Mouse (Mus musculus): ENCODE results near the gene Rdh16. TPM values are rescaled to one million over a fixed set of nuclear protein-coding genes. Genes with fewer than 3 reads are reported as not detected.

Rdh16 gene
- not detected for polyA plus RNA-seq (2017; shearing (Covaris generic))

DNA sequence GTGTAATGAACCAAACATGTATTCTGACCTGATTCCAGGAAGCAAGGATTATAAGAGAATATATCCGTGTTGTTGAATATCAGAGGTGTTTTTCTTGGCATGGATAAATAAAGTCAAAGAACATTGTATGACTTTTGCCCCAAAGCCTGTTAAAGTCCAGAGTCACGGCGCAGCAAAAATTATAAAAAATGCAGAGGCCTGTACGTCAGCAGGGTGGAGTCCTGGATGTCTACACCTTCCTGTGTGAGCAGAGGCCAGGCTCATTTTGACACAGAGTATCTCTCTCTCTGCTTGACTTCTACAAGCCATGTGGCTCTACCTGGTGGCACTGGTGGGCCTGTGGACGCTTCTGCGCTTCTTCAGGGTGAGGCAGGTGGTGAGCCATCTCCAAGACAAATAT, at the start of gene Rdh16:
TSS of gene Rdh16 (plus strand) at position 262 of the 400 bp plus-strand sequence.

DNA sequence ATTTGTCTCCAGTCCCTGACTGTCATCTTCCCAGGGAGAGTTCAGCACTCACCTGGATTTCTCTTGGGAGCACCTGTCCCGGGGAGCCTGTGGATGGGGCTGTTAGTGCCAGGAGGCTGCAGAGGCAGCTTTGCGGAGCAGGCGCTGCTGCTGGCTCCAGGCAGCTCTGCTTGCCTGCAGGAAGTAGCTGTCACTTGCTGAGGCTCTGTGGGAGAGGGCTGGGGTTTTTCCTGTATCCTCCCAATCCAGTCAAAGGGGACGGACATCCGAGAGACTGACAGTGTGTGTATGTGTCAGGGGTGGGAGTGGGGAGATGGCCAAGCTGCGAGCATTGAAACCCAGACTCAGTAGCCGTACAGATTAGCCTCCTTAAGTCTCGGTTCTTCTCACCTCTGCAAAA, 49.4 kb upstream of the Rdh16 start, which contains the start of gene Gpr182:
TSS of gene Gpr182 (minus strand) at position 185 of the 400 bp plus-strand sequence.

DNA sequence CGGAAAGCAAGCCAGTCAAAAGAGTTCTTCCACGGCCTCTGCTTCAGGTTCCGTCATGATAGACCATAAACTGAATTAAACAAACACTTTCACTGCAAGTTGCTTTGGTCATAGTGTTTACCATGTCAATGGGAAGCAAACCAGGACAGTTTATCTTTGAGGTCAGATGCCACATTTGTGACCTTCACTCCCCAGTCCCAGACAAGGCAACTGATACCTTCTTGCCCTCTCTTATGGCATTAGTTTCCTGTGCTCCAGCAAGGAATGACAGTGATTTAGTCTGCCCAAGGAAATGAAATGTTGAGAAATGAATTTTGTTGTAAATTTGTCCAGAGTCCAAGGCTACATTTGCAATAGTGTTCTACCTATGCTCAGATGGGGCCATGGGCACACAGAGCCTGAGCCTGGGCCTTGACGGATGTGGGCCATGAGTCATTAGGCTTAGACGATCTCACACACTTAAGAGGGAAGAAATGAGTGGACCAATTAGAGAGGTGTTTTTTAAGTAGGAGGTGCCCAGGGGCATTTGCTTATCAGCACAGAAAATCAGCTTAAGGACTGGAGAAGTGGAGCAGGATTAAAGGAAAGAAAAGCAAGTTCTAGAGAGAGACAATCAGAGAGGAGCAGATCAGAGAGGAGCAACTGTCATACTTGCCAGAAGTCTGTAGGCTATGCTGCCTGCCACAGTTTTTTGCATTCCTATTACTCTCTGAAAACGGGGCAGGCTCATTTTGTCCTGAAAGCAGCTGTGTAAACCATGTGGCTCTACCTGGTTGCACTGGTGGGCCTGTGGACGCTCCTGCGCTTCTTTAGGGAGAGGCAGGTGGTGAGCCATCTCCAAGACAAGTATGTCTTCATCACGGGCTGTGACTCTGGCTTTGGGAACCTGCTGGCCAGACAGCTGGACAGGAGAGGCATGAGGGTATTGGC, 41.5 kb upstream of the Rdh16 start, which contains the start of the genes Rdh1 and Rdh16f1:
TSS of gene Rdh1 (plus strand) at position 541 of the 930 bp plus-strand sequence.
TSS of gene Rdh16f1 (plus strand) at position 607 of the 930 bp plus-strand sequence.

DNA sequence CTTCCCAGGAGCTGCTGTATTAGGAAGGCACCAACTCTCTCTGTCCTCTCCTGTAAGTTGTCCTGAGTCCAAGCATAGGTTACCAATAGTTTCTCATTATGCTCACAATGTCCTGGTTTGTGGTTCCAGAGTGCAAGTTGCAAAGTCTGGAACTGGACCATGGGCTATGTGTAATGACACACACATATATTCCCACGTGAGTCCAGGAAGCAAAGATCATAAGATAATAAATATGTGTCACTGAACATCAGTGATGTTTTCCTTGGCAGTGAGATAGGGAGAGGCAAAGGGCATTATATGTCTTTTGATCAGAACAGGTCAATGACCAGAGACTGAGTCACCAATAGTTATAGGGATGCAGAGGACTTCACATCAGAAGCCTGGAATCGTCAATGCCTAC, 24.9 kb upstream of the Rdh16 start, which contains the start of gene Rdh9:
TSS of gene Rdh9 (plus strand) at position 376 of the 400 bp plus-strand sequence.

DNA sequence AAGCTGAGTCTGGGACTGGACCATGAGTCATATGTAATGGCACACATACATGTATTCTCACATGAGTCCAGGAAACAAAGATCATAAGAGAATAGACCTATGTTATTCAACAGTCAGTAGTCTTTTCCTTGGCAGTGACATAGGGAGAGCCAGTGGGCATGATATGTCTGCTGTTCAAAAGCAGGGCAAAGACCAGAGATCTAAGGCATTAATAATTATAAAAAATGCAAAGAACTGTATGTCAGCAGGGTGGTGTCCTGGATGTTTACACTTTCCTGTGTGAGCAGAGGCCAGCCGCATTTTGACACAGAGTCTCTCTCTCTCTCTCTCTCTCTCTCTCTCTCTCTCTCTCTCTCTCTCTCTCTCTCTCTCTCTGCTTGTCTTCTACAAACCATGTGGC, 48.7 kb downstream of the Rdh16 start, which contains the start of gene Rdh19:
TSS of gene Rdh19 (plus strand) at position 301 of the 400 bp plus-strand sequence.

DNA sequence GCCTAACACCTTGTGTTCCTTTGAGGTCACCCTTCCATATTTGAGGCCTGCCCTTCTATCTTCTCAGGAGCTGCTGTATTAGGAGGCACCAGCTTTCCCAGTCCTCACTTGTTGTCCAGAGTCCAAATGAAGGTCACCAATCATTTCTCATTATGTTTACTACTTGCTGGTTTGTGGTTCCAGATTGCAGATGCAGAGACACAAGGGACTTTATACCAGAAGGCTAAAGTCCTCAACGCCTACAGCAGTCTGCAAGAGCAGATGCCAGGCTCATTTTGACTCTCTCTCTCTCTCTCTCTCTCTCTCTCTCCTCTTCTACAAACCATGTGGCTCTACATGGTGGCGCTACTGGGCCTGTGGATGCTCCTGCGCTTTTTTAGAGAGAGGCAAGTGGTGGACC, 65.3 kb downstream of the Rdh16 start, which contains the start of gene Rdh16f2:
TSS of gene Rdh16f2 (plus strand) at position 243 of the 400 bp plus-strand sequence.

DNA sequence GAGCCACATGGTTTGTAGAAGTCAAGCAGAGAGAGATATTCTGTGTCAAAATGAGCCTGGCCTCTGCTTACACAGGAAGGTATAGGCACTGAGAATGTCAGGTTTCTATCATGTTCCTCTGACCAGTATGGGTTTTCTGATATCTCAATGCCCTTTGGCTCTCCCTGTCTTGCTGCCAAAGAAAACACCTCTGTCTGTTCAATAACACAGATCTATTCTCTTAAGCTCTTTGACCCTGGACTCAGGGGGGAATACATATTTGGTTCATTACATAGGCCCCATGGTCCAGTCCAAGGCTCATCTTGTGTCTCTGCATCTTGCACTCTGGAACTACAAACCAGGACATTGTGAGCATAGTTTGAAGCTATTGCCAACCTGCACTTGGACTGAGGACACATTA, 87.7 kb downstream of the Rdh16 start, which contains the start of gene Rdh7:
TSS of gene Rdh7 (minus strand) at position 213 of the 400 bp plus-strand sequence.

Other genes with a start within 250 kb of the Rdh16 start
- 0.31 TPM for gene Lrp1, start 180.0 kb upstream of the Rdh16 start, polyA plus RNA-seq (2017; shearing (Covaris generic))
- gene Stat6, start 158.2 kb upstream of the Rdh16 start, polyA plus RNA-seq (2017; shearing (Covaris generic)): 249 TPM
- 10.4 TPM for gene Nemp1, start 134.3 kb upstream of the Rdh16 start, polyA plus RNA-seq (2017; shearing (Covaris generic))
- 67.4 TPM for gene Nab2, start 132.6 kb upstream of the Rdh16 start, polyA plus RNA-seq (2017; shearing (Covaris generic))
- gene Myo1a, start 96.0 kb upstream of the Rdh16 start, polyA plus RNA-seq (2017; shearing (Covaris generic)): not detected
- gene Tac2, start 76.7 kb upstream of the Rdh16 start, polyA plus RNA-seq (2017; shearing (Covaris generic)): 0.28 TPM
- 0.67 TPM for gene Zbtb39, start 61.6 kb upstream of the Rdh16 start, polyA plus RNA-seq (2017; shearing (Covaris generic))
- gene Gpr182, start 49.4 kb upstream of the Rdh16 start, polyA plus RNA-seq (2017; shearing (Covaris generic)): 0.06 TPM
- gene Rdh1, start 41.4 kb upstream of the Rdh16 start, polyA plus RNA-seq (2017; shearing (Covaris generic)): 0.18 TPM
- gene Rdh16f1, start 41.4 kb upstream of the Rdh16 start, polyA plus RNA-seq (2017; shearing (Covaris generic)): not detected
- 1.1 TPM for gene Rdh9, start 24.8 kb upstream of the Rdh16 start, polyA plus RNA-seq (2017; shearing (Covaris generic))
- not detected for gene Rdh19, start 48.8 kb downstream of the Rdh16 start, polyA plus RNA-seq (2017; shearing (Covaris generic))
- gene Rdh16f2, start 65.3 kb downstream of the Rdh16 start, polyA plus RNA-seq (2017; shearing (Covaris generic)): not detected
- gene Rdh7, start 87.7 kb downstream of the Rdh16 start, polyA plus RNA-seq (2017; shearing (Covaris generic)): not detected
- not detected for gene Sdr9c7, start 97.4 kb downstream of the Rdh16 start, polyA plus RNA-seq (2017; shearing (Covaris generic))
- gene Hsd17b6, start 206.5 kb downstream of the Rdh16 start, polyA plus RNA-seq (2017; shearing (Covaris generic)): not detected
- 16.1 TPM for gene Prim1, start 214.0 kb downstream of the Rdh16 start, polyA plus RNA-seq (2017; shearing (Covaris generic))
- gene Naca, start 234.4 kb downstream of the Rdh16 start, polyA plus RNA-seq (2017; shearing (Covaris generic)): 553 TPM